Mouse (Mus musculus) kidney, postnatal 14 days (tissue): Measurements from ENCODE around the gene Cpsf6.
"Not testable (repeated sequence)": the region's sequence is repeated elsewhere in the genome, so short reads cannot be mapped to it uniquely, and the experiment has no call there.

Experiments used
- DNase-seq: peaks from one replicate; pipeline ENCODE4 v3.0.0; 2022; ENCODE audit warnings: mixed read lengths

The Cpsf6 gene

DNA sequence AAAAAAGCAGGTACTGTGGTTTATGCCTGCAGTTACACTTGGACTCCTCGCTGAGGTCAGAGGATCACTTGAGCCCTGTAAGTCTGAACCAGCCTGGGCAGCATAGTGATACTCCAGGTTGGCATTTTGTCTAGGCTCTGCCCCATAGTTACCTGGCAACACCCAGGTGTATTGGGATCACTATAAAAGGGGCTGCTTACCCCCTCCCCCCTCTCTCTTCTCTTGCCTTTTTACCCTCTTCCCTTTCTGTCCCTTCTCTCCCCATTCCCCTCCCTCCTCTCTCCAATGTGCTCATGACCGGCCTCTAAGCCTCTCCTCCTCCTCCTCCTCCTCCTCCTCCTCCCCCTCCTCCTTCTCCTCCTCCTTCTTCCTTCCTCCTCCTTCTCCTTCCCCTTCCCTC is 19.4 kb upstream of the Cpsf6 start:
- no peak for DNase-seq

DNA sequence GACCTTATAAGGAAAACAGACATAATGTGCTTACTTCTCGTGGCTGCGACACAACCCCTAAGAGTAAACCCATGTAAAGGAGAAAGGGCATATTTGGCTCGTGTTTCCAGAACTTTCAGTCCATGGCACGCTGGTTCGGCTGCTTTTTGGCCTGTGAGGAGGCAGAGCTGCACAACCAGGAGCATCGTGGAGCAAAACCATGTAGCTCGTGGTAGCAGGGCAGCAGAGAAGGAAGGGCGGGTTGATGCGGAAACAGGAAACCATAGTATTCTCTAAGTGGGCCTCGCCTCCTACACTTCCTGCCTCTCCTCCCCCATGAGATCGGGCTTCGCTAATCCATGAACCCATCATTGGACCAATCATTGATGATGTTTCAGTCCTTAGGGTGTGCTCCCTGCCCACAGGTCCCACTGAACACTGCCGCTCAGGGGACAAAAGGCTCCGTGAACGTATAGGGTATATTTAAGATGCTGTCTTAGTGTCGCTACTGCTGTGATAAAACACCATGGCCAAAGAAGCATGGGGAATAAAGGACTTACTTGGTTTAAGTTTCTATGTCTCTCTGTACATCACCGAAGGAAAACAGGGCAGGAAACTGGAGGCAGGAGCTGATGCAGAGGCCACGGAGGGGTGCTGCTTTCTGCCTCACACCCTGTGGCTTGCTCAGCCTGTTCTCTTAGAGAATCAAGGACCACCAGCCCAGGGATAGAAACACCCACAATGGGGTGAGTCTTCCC is 18.4 kb upstream of the Cpsf6 start:
- DNase-seq: no peak

DNA sequence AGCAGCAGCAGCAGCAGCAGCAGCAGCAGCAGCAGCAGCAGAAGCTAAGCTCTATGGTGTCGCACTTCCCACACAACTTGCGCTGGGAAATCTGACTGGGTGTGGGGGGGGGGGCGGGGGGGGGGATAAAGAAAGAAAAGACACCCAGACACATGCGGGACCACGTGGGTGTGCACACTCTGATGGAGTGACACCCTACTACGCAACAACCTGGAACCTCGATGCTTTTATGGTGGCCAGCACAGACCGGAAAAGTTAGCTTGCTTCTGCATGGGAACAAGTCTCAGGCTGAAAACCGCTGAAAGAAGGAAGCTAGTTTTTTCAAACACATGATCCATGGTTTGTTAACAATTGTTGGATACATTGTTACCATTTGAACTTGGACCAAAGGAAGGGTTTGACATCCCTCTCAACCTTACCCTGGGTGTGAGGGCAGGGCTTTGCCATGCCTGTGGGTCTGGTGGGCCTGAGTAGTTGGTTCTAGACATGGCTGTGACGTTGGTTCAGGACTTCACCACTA is 17.4 kb upstream of the Cpsf6 start:
- no peak for DNase-seq

DNA sequence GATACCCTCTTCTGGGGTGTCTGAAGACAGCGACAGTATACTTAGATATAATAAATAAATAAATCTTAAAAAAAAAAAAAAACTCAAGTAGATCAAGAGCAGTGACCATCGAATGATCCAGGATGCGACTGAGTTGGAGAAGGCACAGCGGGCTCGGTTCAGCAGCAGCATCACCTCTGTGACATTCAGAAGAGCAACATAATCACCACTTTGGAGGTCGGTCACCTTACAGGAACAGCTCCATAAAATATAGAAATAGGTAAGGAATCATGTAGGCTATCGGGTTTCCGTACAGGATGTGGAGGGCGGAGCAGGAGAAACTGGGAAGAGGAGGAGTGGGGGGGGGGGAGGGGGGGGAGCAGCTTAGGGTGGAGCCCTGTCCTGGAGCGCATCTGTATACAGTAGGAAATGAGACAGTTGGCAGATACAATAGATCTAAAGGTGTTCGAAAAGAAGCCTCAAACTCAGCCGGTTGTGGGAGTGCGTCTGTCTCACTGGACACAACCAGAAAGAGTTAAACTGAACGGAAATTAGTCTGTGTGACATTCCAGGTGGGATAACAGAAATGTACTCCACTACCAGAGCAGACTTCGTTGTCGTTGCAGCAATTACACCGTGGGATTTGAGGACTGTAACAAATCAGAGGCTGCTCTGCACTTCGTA is 16.7 kb upstream of the Cpsf6 start:
- no peak for DNase-seq

DNA sequence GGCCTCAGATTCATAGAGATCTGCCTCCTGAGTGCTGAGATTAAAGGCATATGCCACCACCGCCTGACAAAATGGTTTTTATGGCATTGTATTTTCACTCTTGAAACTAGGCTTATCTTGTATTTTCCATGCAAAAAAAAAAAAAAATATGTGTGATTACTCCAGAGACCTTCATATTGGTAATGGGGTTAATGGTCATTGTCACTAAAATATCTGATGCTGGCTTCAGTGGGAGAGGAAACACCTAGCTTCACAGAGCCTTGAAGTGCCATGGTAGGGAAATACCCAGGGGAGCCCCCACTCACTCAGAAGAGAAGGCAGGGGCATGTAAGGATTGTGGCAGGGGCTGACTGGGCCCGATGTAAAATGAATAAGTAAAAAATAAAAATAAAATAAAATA is 16.0 kb upstream of the Cpsf6 start:
- no peak for DNase-seq

DNA sequence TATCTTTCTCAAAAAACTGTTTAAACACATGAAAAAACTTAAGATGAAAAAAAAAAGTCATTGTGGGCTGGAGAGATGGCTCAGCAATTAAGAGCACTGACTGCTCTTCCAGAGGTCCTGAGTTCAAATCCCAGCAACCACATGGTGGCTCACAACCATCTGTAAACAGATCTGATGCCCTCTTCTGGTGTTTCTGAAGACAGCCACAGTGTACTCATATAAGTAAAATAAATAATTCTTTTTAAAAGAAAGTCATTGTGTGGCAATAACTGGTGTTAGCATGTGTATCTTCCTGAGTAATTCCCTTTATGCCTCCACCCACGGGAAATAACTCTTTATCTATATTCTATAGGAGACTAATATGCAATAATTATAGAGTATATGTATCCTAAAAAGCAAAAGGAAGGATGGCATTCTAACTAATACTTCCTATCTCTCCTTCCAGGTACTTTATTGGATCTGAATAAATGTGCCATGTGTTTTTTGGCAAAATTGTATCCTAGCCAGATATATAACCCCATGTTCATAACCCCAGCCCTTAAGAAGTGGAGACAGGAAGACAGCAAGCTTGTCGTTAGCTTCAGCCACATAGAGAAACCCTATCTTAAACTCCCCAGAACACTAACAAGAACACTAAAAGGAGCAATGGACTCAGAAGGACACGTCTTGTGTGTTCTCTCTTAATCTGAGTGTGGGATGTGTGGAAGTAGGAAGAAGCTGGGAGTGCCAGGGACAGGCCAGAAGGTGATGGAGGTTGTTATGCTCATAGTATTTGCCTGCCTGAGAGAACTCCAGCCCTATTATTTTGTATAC is 15.1 kb upstream of the Cpsf6 start:
- DNase-seq: no peak

DNA sequence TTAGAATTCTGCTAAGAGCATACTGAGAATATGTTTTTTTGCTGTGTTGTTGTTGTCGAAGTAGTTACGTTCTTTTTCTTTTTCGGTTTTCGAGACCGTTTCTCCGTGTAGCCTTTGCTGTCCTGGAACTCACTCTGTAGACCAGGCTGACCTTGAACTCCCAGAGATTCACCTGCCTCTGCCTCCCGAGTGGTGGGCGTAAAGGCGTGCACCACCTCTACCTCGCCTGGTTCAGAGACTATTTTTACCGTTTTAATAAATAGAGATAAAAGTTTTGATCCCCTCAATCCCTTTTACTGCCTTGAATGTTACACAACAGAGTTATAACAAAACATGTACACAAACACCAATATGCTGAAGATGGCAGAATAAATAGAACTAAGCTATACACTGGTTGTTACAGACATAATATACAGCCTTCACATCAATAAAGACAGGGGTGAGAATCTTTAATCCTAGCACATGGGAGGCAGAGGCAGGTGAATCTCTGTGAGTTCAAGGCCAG is 14.1 kb upstream of the Cpsf6 start:
- no peak for DNase-seq

DNA sequence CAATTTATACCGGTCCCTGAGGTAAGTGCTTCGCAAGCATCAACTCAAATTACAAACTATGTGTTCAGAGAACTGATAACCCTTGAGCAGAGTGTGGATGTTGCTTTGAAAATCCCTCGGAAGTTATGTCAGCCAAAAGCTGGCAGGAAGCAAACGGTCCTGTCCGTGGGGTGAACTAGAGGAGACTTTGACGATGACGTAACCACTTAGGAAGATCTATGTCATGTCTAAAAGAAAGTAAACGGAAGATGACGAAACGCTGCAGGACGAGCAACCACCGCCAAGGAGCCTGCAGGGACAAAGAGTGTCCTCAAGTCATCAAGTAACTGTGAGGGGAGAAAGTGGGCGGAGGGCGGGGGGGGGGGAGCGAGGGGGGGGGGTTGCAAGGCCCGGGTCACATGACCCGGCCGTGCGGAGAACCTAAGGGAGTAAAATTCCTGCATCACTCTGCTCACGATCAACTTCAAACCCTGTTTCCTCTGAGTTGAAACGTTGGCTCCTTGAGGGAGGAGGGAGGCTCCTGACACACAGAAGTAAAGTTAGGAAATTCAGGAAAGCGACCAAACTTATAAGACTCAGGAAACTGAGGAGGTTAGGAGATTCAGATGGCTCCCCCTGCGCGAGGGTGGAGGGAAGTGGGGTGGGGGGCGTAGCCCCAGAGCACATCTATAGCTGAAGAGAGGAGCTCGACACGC is 13.5 kb upstream of the Cpsf6 start:
- peak; percentile 42 for DNase-seq

DNA sequence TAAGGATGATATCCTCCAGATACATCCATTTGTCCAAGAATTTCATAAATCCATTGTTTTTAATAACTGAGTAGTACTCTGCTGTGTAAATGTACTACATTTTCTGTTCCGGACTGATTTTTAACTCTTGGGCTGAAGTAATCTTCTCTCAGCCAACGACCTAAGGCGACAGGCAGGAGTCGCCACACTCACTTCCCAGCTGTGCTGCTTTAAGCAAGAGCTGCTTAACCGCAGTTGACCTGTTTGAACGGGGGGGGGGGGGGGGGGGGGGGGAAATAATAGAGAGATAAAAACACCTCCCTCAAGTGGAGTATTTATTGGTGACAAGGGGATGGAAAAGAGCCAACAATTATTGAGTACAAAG is 13.0 kb upstream of the Cpsf6 start:
- DNase-seq: no peak

DNA sequence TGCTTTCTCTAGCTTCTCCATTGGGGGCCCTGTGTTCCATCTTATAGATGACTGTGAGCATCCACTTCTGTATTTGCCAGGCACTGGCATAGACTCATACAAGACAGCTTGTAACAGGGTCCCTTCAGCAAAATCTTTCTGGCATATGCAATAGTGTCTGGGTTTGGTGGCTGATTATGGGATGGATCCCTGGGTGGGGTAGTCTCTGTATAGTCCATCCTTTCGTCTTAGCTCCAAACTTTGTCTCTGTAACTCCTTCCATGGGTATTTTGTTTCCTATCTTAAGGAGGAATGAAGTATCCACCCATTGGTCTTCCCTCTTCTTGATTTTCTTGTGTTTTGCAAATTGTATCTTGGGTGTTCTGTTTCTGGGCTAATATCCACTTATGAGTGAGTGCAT is 12.6 kb upstream of the Cpsf6 start:
- not testable (repeated sequence) for DNase-seq

DNA sequence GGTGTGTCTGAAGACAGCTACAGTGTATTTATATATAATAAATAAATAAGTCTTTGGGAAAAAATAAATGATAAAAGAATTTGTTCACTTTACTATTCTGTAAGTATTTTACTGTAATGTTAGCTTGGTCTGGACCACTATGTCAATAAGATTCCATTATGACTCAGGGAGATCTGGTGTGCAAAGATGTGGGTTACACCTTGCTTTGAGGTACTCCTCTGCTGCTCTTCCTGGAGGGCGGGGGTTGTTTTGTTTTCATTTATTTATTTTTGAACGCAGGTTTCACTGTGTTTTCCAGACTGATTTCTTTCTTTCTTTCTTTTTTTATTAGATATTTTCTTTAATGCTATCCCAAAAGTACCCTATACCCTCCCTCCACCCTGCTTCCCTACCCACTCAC is 12.0 kb upstream of the Cpsf6 start:
- no peak for DNase-seq

DNA sequence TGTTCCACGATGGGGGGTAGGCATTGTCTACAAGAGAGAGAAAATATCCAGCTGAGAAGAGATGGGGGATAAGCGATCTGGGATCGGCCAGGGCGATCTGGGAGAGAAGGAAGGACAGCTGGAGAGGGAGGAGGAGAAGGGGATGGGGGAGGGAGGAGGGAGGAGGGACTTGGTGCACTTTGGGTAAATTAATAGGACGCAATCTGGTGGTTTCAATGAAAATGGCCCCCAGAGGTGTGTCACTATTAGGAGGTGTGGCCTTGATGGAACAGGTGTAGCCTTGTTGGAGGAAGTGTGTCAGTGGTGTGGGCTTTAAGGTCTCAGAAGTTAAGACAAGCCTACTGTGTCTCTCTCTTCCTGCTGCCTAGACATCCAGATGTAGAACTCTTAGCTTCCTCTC is 11.2 kb upstream of the Cpsf6 start:
- no peak for DNase-seq

DNA sequence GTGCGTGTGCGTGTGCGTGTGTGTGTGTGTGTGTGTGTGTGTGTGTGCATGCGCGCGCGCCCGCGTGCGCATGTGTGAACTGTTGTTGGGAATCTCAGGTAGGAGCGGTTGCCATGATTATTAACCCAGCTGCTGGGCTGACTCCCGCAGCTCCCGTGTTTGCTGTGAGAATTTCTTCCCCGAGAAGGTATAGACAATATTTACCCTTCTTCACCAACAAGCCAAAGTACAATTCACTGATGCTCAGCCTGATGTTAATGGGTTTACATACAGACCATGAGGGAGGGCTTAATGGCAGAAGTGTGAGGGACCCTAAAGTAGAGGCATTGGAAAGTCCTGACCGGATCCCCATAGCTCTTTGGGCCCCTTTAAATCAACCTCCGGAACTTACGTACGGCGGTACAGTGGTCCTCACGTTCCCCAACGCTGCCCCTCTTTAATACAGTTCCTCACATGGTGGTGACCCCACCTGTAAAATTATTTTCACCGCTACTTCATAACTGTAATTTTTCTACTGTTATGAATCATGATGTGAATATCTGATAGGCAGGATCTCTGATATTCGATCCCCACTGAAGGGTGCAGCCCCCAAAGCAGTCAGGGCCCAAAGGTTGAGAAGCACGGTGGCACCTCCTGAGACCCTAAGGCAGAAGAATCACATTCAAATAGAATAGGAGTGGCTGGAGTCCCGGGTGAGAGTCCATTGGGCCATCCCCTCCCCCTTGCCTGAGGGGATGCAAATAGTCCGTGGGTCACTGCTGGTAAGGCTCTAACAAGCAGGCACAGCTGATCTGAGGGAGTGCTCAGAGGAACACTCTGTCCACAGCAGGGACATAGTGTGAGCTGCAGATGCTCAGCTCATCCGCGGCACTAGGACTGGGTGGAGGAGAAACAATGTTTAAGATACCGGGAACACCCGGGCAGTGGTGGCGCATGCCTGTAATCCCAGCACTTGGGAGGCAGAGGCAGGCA is 10.4 kb upstream of the Cpsf6 start:
- no peak for DNase-seq

DNA sequence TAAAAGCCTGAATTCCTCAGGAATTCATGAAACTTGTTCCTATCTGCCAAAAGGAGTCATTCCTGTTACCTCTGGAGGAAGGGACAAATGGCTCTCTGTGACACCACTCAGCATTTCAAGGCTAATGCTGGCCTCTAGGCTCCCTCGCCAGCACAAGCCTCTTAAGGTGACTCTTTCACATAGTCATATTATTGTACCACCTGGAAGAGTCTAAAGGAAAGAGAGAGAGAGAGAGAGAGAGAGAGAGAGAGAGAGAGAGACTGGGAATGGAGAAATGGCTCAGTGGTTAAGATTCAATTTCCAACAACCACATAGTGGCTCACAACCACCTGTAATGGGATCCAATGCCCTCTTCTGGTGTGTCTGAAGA is 9.5 kb upstream of the Cpsf6 start:
- DNase-seq: no peak

DNA sequence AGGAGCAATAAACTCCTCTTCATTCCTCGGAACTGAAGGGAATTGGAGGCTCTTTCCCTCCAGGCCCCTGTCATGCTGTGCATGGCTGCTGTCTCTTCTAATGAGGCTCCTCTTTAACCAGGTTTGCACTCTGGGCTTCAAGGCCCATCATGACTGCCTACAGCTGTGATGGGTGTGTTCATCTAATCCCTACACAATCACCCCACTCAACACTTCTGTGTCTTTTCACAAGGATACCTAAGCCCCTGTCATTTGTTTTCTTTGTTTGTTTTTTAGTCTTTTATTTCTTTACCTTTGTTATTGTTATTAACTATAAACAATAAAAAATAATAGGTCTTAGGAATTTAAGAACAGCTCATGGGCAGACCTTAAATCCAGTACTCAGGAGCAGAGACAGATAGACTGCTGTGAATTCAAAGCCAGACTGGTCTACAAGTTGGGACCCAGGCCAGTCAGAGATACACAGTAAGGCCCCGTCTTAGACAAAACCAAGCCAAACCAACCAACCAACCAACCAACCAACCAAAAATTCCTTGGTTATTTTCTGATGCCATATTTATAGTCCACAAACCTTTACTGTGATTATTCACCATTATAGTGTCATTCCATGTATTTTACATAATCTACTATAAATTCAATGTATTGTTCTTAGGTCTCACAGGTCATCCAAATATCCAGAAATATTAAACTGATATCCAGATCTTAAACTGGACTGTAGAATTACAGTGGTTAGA is 9.0 kb upstream of the Cpsf6 start:
- no peak for DNase-seq

DNA sequence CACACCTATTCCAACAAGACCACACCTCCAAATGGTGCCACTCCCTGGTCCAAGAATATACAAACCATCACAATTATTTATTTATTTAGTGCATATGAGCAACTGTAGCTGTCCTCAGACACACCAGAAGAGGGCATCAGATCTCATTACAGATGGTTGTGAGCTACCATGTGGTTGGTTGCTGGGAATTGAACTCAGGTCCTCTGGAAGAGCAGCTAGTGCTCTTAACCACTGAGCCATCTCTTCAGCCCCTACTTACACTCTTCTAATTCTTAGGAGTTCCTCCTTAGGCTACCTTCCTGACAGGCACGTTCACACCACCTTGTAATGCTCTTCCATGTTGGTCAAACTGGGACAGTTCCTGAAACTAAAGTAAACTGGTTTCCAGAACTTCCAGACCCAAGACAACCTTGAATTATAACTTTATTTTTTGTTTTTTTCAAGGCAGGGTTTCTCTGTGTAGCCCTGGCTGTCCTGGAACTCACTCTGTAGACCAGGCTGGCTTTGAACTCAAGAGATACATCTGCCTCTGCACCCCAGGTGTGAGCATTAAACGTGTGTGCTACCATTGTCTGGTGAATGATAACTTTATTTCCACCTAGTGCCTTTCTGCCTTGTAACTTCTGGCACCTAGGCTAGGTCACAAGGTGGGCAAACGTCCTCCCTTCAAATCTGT is 8.3 kb upstream of the Cpsf6 start:
- not testable (repeated sequence) for DNase-seq

DNA sequence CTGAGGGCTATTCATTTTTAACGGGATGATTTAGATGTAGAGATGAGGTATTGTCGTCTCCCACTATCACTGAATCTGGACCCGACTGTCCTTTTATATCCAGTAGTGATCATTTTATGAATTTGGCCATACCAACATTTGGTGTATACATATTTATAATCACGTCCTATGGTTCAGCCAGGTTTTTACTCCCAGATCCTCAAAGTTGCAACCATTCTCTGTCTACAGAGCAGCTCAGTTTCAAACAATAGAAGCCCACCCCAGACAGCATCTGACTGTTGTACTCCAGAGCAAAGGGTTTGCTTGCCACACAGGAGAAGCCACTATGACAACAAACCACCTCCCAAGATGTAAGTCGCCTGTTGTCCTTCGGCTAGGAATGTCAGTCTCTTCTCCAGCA is 7.2 kb upstream of the Cpsf6 start:
- DNase-seq: no peak

DNA sequence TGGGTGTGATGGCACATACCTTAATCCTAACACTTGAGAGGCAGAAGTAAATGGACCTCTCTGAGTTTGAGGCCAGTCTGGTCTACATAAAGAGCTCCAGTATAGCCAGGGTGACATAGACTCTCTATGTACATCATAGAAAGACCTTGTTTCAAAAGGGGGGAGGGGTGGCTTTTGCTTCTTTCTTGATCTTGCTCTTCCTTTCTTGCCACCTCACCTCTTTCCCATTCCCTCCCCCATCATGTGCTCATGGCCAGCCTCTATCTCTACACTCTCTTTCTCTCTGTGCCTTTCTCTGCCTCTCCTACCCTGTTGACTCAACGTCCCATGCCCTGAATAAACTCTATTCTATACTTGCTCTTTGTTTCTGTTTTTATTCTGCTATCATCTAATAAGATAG is 6.4 kb upstream of the Cpsf6 start:
- DNase-seq: no peak

DNA sequence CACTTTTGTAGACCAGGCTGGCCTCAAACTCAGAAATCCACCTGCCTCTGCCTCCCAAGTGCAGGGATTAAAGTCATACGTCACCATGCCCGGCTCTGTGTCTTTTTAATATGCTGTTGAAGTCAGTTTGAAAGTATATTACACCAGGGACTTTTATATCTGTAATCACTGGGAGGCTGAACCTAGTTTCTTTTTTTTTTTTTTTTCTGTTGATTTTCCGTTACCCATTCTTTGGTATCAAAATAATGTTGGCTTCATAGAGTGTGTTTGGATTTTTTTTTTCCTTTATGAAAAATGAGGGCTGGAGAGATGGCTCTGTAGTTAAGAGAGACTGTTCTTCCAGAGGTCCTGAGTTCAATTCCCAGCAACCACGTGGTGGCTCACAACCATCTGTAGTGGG is 5.6 kb upstream of the Cpsf6 start:
- DNase-seq: no peak

DNA sequence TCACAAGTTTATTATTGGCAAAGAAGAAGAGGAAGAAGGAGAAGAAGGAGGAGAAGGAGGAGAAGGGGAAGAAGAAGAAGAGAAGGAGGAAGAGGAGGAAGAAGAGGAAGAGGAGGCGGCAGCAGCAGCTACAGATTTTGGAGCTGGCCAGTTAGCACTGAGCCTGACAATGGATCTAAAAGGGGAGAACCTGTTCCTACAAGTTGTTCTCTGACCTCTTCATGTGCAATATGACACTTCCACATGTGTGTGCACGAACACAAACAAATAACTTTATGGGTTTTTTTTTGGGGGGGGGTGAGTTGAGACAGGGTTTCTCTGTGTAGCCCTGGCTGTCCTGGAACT is 5.2 kb upstream of the Cpsf6 start:
- DNase-seq: no peak
